Mouse (Mus musculus) heart, adult 8-10 months (tissue): ENCODE results near the gene Gm498. TPM values are rescaled to one million over a fixed set of nuclear protein-coding genes. Genes with fewer than 3 reads are reported as not detected.

Experiments used
- DNase-seq: peaks from one replicate; pipeline ENCODE4 v3.0.0; 2022; ENCODE audit warnings: low spot score
- microRNA-seq: library from miRNA; unstranded; fragments of <30 nt; microRNA quantifications from one replicate; pipeline ENCODE4 v1.2.0, GENCODE M21; 2022
- total RNA-seq, 4 experiments: library from RNA; stranded (reverse); gene quantifications; 2 replicates each; pipeline ENCODE4 v1.2.4; 2022

Gm498 gene
- total RNA-seq, 4 experiments from 2014 or later: not detected

DNA sequence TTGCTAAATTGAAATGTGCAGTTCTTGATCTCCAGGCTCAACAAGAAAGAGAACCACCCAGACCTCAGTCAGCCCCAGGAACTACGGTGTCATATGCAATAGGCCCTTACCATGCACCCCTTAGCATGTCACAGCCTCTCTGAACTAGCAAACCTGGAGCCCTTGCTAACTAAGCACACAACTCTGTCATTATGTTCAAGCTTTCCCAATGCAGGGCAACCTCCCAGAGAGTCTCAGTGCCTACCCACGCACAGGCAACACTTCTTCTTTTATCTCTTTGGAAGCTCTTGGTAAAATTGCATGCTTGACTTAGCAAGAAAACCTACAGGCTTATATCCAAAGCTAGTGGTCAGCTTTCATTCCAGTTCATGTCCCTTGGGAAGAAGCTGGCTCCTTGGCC, 24.5 kb downstream of the Gm498 start:
- DNase-seq: no peak

- no peak for DNase-seq
These were observed 25.7 kb downstream of the Gm498 start for GRCm38 (mm10) chr7:143892361-143892760.

GRCm38 (mm10) chr7:143900667-143901066, 34.0 kb downstream of the Gm498 start:
- no peak for DNase-seq

- no peak for DNase-seq
These were observed 38.5 kb downstream of the Gm498 start for GRCm38 (mm10) chr7:143905176-143905575.

DNA sequence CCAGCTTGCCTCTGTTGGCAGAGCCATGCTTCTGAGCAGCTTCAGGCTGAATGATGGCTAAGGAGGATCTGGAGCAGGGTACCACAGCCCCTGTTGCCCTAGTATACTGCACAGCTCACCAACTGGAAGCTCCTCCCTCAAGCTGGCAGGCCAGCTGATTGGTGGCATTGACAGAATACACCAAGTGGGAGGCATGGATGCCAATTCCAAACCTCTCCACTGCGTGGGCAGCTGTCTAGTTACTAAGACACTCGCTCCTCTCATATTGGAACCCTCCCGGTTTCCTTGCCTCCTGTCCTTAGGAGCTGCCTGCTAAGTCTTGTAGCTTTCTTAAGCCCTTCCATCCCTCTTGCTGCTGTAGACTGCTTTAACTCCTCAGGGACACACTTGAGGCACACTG, 39.0 kb downstream of the Gm498 start:
- no peak for DNase-seq

DNA sequence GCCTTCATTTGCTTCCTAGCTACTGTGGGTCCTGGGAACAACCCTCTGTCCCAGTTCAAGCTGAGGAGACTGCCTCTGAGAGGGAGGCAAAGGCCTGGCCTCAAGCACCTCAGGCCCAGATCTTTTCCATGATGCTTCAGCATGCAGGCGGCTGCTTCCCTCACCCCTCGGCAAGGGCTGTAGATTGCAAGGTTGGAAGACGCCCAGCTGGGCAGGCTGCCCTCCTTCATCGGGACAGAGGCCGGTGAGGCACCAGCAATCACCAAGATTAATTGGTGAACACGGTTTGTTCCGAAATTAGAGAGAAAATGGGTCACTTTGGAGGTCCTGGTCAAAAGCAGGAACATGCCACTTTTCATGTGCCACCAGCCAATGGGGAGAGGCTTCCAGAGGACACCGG, 47.0 kb downstream of the Gm498 start:
- DNase-seq: no peak

DNA sequence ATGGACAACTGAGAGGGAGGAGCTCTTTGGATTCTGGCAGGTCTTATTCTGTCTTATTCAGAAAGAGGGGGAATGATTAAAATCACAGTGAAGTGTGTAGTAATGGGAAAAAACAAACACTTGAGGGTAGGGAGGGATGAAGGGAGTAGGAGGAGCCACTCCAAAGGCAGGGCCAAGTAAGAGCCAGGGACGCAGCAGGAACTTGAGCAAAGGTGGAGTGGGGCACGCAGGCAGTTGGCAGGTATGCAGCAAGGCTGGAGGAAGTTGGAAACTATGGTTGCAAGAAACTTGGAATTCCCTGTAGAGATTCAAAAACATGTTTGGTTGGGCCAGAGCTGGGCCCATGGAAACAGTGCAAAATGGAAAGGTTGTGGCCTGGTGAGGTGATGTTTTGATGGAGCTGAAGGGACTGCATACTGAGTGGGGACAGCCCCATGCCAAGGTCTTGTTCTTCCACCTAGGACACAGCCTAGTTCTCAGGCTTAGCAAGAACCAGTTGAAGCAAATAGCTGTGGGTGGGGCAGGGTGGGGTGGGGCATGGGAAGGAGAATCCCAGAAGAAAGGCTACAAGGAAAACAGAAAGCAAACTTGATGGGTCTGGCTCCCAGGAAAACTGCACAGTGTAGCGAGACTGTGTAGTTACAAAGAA, 52.5 kb downstream of the Gm498 start:
- no peak for DNase-seq

- DNase-seq: no peak
These were observed 63.3 kb downstream of the Gm498 start for GRCm38 (mm10) chr7:143929899-143930298.

DNA sequence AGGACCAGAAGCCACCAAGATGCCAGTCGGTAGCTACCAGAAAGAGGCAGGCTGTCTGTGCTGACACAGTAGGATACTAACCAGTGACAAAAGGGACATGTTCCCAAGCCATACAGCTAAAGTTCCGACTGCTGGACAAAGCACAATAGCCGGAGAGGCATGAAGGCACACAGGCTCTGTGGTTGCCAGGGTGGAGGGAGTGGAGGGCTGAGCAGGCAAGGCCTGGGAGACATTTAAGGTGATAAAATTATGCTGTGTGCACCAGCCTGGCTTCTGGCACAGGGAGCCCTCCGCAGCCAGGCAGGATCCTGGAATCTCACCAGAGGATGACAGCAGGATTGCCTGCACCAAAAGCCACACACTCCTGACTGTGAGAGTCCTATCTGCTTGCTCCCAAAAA, 72.0 kb downstream of the Gm498 start:
- DNase-seq: no peak

- no peak for DNase-seq
These were observed 72.8 kb downstream of the Gm498 start for GRCm38 (mm10) chr7:143939476-143939875.

- no peak for DNase-seq
These were observed 76.5 kb downstream of the Gm498 start for GRCm38 (mm10) chr7:143942941-143943691.

- DNase-seq: no peak
These were observed 77.9 kb downstream of the Gm498 start for GRCm38 (mm10) chr7:143944421-143944980.

Small RNA genes within 50 kb of the gene (microRNA-seq; reads per million reads assigned to microRNA genes)
- not detected for gene Mir6404

Other genes starting within 250 kb of the Gm498 start
- under 1 TPM; 0.19 to 0.80 (median 0.57) TPM for gene Tnfrsf26, start 238.1 kb upstream of the Gm498 start, total RNA-seq
- 1 to 10 TPM; 2.5 to 3.1 (median 2.9) TPM for gene Tnfrsf22, start 217.2 kb upstream of the Gm498 start, total RNA-seq
- 1 to 10 TPM; 2.9 to 6.1 (median 3.7) TPM for gene Tnfrsf23, start 181.0 kb upstream of the Gm498 start, total RNA-seq
- gene Osbpl5, start 109.9 kb upstream of the Gm498 start, total RNA-seq: 10 to 100 TPM; 17.1 to 29.4 (median 20.3) TPM
- not detected for gene Mrgprg, start 99.8 kb upstream of the Gm498 start, total RNA-seq
- 1 to 10 TPM; 1.6 to 1.8 (median 1.6) TPM for gene Mrgpre, start 82.3 kb upstream of the Gm498 start, total RNA-seq
- gene Nadsyn1, start 44.0 kb upstream of the Gm498 start, total RNA-seq: 1 to 10 TPM; 4.9 to 6.3 (median 5.2) TPM
- gene Dhcr7, start 43.7 kb upstream of the Gm498 start, total RNA-seq: 1 to 10 TPM; 4.9 to 6.7 (median 5.5) TPM
- under 1 TPM; 0.16 to 0.38 (median 0.24) TPM for gene Shank2, start 135.1 kb downstream of the Gm498 start, total RNA-seq